Mouse (Mus musculus) R1 (cell line): Measurements from ENCODE around the gene Ppp3r1.
A peak's percentile ranks its signal among the peaks of the same experiment; 100 is the strongest.

Experiments used
- DNase-seq: peaks from one replicate; pipeline ENCODE4 v3.0.0-alpha.2; 2018; ENCODE audit warnings: low read depth, low spot score

Gene Ppp3r1

DNA sequence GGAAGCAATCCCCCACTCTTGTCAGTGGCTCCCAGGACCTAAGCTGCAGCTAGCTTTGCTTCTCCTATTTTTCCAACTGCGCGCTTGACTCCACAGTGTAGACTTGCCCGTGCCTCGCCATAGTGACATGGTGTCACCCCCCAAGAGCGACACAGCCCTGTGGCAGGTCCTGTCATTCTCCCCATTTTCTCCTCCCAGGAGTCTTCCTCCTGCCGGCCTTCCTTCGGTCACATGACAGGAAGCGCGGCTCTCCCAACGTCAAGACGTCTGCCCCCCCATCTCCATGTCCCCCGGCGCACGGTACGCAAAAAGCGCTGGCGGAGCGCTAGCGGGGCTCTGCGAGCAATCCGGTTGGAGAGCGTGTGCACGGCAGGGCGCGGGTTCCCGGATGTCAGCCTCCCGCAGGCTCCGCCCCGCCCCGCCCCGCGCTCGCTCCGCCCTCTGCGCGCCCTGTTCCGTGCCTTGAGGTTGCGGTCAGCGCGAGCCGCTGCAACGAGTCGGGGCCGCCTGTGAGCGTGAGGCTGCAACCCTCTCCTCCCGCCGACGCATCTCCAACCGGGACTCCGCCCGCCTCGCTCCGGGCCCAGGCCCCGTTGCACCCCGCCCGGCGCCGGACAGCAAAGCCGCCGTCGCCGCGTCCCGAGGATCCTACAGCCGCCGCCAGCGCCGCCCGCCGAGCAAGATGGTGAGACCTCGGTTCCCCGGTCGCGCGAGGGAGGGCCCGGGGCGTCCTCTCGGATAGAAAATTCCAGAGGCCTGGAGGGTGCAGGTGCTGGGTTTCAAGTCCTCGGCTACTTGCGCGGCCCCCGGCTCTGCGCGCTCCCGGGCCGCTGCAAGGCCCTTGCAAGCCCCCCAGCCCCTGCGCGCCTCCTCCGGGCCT is at the start of gene Ppp3r1:
Gene Ppp3r1 (plus strand): TSS at position 406 of the 880 bp plus-strand sequence.
- DNase-seq = peak; percentile 95

DNA sequence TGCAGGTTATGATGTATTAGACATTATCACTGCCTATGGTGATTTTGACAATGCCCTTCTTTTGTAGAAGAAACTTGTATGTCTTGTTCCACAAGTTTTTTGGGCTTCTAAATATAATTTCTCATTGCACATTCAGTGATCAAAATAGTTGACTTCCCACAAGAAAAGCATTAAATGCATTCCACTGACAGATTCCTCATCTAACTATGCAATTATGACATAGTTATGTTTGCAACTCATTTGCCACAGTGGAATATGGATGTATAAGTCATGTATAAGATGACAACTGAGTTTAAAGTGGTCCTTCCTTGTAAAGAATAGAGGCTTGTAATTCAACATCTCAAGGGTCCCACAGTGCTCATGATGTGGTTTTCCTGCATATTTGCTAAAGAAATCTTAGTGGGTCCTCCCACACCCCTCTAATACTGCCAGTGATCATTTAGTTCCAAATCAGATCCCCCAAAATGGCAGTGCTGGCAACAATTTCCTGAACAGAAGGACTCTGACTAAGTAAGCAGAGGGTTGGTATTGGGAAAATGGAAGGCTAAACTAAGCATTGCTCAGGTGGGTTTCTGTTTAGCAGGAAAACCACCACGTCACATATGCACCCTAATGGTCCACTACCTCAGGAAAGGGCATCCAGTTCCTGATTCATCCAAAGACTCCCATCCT is 46.5 kb upstream of the Ppp3r1 start:
- DNase-seq = no peak

DNA sequence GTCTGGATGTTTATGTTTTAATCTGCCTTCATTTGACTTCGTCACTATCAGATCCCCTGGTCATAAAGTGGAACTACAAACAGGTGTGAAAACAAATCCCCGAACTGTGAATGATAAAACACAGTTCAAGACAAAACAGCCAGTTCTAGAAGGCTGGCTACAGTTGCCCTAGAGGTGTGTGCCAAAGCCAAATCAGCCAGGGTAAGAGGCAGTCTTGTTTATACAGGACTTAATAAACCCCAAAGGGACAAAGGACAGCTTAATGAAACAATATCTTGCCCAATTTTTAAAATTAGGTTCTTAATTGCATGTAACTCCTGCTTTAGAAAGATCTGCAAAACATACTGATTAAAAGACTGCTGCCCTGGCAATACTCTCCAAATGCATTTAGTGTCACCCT is 32.6 kb upstream of the Ppp3r1 start:
- no peak for DNase-seq

DNA sequence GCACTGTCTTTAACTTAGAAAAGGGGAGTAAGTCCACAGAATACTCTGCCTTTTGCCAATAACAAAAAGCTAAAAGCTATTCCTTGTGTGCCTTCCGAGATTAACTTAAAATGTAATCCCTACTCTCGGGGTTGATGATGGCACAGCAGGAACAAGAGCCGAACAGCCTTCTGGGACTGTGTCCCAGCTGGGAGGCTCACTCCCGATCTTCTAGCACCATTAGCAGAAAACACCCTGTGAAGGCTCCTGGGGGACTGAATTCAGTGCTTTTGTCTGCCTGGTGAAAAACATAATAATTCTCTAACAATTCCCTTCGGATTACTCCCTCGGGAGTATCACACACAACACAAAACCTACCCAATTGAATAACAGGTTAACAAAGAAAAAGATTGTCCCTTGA is 23.4 kb upstream of the Ppp3r1 start:
- DNase-seq = peak; percentile 23

DNA sequence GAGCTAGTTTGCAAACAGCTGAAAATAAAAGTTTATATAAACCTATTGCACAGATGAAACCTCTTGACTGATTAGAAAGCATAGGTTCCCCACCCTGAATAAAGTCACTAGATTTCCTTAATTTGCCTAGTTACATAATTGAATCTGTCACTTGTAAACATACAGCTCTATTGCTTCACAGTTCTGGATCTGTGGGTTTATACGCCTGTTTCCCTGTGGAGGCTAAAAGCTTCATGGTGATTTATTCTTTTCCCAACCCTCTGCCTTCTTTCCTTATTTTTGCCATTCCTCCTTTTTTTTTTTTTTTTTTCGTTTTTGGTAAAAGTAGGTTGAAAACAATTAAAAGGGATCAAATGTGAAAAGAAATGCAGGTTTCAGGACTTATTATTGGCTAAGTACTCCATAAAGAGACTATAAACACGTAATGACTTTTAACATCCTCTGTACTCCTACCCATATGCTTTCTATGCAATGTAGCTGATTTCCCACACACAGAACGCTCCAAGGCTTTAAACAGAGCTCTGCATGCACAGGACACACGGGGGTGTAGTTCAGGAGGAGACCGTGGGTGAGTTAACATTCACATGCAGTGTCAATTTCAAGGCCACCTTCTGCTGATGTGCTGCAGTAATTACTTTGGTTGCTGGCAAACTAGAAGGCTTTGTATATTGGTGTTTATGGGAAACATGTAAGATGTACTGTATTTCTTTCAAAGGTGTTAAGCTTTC is 20.6 kb upstream of the Ppp3r1 start:
- DNase-seq = no peak

DNA sequence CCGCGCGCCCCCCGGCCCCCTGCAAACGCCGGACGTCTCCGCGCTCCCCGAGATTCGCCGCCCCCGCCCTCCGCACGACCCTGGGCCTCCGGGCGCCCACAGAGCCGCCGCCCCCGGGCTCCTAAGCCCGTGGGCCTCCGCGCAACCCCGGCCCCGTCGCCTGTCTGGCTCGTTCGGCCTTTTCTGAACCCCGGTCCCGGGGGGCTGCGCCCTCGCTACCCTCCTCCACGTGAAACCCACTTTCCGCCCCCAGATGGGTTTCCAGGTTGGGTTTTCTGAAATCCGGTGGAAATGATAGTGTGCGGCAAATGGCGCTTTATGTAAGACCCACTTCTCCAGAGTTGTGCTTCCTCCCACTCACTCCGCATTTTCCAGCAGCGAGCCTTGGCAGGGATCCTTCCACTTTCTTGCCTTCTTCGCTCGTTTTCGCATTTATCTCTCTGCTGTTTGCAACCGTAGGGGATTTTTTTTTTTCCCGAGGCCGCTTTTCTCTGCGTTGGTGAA is 727 bp downstream of the Ppp3r1 start:
- peak; percentile 41 for DNase-seq

DNA sequence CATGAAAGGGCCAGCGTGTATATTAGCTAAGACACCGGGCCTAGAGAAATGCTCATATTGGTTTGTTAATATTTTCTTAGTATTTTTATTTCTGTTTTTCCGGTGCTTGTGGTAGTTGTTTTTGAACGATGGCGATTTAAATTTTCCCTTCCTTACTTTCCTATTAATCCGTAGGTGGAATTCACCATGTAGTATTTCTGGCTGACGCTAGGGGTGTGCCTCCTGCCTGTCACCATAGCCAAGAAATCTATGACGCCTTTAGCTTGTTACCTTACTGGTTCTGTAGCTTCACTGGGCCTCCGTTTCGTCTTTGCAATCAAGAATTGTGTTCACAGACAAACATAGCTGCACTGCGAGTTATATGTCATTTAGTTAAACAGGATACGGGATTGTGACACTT is 1.2 kb downstream of the Ppp3r1 start:
- DNase-seq = peak; percentile 81

DNA sequence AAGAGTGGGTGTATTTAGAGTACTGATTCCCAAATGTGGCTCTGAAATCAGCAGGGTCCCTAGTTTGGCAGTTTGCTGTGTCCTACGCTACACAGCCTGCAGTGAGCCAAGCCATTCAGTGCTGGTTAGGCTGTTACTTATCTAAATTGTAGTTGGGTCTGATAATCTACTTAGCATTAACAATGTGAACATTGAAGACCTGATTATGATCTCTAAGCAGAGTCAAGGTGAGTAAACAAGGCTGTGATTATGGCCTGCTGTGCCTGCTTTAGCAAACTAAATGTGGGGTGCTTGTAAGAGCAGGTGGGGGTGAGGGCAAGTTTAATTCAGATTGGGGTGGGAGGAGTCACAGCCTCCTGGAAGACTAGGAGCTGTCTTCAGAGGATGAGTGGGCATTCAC is 4.9 kb downstream of the Ppp3r1 start:
- DNase-seq = peak; percentile 52

DNA sequence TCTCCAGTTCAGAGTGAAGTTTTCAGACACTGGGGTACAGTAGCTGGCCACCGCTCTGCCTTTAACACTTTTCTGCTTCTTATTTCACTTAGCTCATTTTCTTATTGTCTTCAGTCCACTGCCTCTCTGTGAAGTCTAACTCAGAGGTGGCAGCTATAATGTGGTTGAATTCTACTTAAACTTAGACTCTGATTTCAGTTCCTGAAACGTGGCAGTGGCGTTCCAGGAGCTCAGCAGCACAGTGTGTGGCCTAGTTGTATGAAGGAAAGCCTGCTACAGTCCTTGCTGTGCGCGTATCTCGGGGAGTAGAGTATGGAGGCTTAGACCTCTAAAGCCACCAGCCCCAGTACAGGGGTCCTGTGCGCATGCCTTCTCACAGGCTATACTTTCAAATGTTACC is 7.6 kb downstream of the Ppp3r1 start:
- DNase-seq = no peak

DNA sequence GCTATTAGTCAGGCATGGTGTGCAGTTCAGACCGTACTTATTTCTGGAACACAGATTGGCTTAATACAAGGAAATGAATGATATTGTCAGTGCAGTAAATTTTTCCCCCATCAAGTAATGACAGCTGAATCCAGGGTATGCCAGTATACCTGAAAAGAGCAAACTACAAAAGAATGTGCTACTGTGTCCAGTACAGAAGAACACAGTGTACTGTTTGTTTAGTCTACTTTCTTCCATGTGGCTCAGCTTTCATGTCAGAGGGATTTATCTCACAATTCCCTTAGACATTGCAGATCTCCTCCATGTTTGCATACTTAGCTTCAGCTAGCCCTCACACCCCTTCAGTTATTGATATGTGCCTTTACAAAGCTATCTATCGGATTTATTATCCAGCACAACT is 10.2 kb downstream of the Ppp3r1 start:
- DNase-seq = no peak

DNA sequence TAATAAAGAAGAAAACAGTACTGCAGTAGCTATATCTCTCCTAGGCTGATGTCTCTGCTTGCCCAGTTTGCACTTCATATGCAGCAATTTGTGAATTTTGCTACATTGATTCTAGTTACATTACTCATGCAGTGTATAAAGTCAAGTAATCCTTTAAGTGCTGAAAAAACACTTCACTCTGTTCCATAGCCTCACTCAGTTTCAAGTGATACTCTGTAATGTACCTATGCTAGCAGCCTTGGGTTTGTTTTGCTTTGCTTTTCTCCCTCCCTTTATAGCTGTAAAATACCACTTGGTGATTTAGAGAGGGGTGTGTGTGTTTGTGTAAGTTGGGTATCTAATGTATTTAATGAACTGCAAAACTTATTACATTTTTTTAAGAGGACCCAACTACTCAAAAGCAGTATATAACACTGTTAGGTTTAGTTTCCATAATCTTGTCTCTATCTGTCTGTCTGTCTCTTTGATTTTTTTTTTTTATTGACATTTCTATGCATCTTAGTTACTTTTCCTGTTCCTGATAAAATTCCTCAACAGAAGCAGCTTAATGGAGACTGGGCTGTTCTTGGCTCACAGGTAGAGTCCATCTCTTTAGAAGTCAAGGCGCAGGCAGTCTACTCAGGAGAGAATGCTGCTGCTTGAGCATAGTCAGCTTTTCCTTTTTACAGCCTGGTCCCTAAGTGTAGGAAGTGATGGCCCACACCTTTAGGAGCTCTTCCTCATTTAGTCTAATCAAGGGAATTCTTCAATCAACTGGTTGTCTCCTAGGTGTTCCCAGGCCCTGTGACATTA is 12.1 kb downstream of the Ppp3r1 start:
- DNase-seq = no peak

DNA sequence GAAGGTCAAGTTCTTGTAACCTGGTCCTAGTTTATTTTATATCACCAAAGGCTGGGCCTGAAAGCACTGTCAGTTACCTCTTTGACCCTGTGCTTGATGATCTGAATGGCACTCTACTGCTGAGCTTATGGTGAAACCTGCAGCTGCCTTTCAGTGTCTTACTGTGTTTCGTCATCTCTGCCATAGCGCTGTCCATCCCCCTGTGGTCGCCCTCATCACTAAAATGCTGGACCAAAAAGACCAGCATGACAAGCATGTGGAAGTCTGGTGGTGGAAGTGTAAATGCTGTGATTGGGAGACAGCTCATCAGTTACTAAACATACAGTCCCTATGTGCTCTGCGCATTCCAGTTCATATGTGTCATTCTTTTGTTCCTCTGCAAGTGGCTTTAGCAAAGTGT is 13.2 kb downstream of the Ppp3r1 start:
- no peak for DNase-seq

DNA sequence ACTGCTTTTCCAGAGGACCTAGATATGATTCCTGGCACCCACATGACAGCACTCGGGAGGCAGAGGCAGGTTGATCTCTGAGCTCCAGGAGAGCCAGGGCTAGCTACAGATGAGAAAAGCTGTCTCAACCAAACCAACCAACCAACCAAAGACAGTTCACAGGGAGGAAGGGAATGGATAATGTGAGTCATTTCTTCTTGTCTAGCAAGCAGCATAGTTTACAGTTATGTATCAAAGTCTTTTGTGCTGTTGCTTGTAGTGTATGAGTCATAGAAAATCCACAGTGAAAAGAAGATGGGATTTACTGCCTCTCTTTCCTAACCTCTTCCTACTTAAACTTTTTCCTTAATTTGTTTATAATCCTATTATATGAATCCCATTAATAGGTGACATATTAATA is 17.6 kb downstream of the Ppp3r1 start:
- DNase-seq = no peak

DNA sequence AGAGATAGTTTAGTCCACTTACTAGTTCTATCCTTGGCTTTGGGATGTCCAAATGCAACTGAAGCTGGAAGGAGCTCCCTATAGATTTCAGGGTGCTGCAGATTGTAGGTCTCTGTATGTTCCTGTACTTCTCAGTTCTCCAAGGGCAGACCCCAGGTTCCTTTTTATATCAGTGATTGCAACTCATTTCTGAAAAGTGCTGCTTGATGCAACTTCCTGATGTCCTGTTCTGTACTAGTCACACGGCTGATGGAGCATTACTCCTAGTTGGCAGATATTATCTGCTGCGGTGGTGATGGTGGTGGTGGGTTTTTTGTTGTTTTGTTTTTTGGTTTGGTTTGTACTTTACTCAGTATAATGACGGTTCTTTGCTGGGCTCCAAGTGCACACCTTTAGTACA is 21.7 kb downstream of the Ppp3r1 start:
- DNase-seq = no peak

DNA sequence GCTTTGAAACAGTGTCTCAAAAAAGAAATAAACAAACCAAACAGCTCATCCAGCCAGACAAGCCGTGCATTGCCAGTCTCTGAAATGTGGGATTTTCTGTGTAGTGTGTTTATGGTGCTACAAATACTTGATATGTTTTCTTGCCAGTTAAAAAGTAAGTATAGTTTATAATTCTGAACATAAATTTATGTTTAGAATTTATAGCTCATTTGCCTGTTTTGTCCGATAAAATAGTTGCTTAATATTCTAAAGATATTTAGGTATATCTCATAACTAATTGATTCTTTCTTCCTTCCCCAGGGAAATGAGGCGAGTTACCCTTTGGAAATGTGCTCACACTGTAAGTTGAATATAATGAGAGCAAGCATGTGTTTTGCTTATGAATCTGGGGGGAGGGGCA is 22.7 kb downstream of the Ppp3r1 start, which contains the start of gene Wdr92:
Gene Wdr92 (plus strand): TSS at position 301 of the 400 bp plus-strand sequence.
- DNase-seq = no peak

DNA sequence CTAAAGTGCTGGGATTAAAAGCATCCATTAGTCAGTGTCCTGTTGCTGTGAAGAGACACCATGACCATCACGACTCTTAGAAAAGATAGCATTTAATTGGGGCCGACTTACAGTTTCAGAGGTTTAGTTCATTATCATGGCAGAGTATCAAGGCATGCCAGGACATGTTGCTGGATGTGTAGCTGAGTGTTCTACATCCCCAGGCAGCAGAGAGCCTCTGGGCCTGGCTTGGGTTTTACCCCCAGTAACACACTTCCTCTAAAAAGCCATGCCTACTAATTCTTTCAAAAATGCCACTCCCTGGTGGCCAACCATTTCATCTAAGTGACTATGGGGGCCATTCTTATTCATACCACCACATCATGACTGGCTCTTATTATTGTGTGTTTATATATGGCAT is 24.1 kb downstream of the Ppp3r1 start:
- peak; percentile 23 for DNase-seq

DNA sequence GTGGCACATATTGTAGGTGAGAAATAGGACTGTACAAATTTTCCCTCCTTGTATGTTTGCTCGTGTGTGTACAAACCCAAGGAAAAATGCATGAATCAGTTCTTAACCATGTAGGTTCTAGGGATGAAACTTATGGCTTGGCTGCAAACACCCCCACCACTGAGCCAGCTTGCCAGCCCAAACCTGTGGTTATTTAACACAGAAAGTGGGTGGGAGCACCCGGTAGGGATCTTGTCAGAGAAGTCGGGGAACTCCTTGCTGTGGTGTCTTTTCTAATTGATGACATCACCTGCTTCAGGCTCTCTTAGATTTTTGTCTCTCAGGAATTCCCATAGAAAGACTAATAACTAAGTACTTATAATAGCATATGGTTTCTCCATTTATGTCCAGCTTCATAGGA is 28.6 kb downstream of the Ppp3r1 start:
- no peak for DNase-seq

DNA sequence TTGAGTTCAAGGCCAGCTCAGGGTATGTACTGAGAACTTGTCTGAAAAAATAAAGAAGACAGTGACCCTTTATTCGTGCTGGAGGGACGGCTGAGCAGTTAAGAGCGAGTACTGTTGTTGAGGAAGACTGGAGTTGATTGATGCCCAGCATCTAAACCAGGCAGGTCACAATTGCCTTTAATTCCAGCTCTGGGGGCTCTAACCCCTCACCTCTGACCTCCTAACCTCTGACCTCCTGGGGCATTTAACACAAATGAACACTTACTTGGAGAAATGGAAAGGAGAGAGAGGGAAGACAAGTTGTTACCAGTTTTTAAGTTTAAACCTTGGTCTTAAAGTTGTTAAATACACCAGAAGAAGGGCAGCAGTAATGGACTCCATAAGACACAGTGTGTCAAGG is 29.7 kb downstream of the Ppp3r1 start:
- no peak for DNase-seq

DNA sequence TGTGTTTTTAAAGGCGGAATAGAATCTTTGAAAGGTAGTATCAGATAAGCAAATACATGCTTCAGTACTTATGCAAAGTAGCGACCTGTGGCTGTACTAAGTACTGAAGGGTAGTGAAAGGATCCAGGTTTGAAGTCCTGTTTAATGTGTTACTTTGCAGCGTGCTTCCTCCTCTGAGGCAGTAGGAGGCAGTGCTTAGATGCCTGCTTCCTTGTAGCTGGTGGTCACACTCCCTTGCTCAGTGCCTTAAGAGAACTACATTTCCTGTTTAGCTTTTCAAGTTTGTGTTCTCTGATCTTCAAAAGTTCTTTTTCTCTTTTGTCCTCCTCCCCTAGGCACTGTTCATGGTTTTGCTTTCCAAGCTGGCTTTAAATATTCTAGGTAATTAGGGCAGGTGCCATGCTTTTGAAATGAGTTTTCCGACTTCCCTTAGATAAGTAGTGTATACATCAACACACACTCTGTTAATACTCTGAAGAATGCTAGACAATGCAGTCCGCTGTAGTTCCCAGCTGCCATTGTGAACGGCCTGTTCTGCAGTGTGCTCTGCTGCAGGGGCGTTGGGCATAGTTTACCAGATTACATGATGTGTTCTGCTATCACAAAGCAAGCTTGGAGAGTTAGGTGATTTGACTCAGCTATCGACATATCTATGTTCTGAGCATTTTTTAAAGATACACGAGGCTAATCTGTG is 33.2 kb downstream of the Ppp3r1 start:
- DNase-seq = peak; percentile 80

DNA sequence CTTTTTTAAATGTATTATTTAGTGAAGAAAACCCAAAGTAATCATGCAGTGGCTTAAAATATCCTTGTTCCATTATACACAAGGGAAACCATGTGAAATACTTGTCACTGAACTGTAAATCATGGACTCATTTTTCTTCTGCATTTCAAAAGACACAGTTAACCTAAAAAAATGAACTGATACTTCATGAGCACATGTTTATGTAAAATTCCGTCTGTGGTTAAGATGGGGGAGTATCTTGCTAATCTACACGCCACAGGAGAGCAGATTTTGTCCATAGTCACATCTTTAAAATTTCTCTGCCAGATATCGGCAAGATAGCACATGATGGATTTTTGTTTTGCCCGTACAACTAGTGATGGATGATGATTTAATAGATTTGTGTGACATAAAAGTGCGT is 40.1 kb downstream of the Ppp3r1 start:
- no peak for DNase-seq
